Mouse (Mus musculus): ENCODE measurements around the gene Ell.
"Not testable (repeated sequence)": the region's sequence is repeated elsewhere in the genome, so short reads cannot be mapped to it uniquely, and the experiment has no call there.

The Ell gene

DNA sequence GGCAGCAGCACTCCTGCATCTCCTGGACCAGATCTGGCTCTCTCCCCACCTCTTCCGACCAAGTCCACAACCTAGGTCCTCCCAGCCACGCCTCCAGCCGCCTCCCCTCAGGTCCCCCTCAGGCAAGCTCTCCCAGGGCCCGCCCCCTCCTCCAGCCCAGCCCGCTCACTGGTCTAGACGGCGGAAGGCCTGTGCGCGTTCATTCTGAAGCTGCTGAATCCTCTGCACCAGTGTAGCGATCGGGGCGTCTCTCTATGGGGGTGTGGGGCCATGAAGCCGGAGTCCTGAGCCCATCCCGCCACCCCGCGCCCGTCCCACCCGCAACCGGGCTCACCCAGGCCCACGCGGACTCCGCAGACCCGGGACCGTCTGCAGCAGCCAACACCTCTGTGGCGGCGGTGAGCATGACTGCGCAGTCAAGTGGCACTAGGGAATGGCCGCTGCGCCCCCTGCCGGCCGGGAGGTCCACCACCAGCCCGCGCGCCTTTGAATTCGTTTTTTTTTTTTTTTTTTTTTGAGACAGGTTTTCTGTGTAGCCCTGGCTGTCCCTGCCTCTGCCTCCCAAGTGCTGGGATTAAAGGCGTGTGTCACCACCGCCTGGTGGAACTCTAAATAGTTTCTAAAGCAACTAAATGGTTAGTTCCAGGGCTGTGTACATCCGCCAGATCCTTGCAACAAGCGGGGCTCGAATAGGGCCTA, 32.8 kb upstream of the Ell start, which contains the start of gene Rex1bd:
TSS of gene Rex1bd (minus strand) at position 425 of the 699 bp plus-strand sequence.
- peak; percentile 98 for DNase-seq (ENCODE audit: extremely low spot score, low spot score)

DNA sequence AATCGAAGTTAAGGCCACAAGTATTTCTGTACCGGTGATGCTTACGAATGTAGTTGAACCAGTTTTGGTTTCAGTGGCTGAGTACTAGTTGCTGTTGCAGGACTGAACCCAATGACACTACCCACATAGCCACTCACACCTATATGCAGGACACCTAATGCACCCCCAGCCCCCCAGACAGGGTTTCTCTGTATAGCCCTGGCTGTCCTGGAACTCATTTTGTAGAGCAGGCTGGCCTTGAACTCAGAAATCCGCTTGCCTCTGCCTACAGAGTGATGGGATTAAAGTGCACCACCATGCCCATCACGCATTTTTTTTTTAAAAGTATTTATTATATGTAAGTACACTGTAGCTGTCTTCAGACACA, 32.2 kb upstream of the Ell start:
- DNase-seq (ENCODE audit: extremely low spot score, low spot score) = no peak

DNA sequence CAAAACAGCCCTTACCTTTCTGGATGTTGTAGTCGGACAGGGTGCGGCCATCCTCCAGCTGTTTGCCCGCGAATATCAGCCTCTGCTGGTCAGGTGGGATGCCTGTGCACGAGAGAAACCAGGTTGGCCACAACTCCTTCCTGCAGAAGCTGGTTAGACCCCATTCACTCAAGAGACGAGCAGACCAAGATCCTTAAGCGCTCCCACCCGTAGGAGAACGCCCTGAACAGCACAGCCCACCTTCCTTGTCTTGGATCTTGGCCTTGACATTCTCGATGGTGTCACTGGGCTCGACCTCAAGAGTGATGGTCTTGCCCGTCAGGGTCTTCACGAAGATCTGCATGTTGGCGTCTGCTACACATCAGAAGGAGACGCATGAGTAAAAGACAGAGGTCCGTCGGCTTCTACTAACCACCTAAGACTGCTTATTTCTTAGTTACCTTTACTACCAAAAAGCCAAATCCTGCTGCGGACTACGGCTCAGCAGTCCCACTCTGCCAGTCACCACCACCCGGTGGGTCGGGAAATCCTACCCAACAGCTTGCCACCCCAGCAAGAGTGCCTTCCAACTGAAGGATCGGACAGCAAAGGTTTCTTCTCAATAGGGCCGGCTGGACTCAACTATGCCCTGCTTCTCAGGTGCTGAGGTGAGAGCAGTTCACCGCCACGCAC, 29.8 kb upstream of the Ell start:
- DNase-seq (ENCODE audit: extremely low spot score, low spot score) = no peak

DNA sequence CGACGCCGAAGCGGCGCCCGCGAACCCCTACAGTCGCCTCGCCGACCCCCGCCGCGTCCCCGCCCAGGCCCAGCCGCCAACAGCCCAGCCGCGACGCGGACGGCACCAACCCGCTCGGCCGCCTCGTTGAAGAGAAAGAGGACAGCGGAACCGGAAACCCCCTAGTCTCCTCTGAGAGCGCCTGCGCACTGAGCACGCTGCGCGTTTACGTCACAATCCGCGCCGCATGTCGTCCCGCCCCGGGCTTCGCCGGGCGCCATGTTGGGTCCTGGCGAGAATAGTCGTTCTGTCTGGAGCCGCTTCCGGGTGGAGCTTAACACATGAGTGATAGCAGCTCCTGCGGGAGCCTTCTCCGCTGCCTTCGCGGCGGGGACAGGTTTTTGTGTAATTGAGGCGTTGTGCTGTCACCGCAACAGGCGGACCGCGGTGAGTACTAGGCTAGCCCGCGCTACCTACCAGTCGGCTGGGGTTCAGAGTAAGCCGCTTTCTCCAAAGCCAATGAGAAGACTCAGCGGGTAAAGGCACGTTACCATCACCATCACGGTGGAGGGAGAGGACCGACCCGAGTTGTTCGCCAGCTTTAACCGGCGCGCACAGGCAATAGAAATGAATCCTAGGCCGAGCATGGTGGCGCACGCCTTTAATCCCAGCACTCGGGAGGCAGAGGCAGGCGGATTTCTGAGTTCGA, 28.9 kb upstream of the Ell start, which contains the start of gene Uba52:
TSS of gene Uba52 (minus strand) at position 574 of the 688 bp plus-strand sequence.
- DNase-seq (ENCODE audit: extremely low spot score, low spot score) = peak; percentile 96

DNA sequence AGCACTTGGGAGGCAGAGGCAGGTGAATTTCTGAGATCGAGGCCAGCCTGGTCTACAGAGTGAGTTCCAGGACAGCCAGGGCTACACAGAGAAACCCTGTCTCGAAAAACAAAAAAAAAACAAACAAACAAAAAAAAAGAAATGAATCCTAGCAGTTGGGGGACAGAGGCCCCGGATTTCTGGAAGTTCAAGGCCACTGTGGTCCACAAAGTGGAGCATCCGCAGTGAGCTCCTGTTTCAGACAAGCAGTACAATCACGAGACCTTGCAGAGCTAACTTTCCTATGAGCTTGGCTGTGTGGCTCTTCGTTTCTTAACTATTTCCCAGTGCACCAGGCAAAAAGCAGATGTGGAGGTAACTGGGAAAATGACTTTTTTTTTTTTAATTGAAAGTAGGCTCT, 28.1 kb upstream of the Ell start:
- not testable (repeated sequence) for DNase-seq (ENCODE audit: extremely low spot score, low spot score)

DNA sequence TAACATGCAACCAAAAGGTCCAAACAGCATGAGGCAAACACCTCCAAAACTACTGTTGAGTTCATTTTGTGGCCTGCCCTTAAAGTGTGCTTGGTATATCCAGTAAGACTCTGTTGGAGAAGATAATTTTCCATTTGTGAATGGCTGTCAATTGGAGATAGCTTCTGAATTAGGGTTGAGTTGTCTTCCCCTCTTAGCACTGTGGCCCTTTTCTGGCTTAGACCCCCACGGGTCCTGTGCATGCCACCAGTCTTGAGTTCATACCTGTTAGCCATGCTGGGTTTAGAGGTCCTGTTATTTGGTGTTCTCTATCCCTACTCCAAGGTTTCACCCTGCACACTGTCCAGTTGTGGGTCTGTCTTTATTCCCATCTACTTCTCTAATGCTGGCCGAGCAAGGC, 27.5 kb upstream of the Ell start:
- no peak for DNase-seq (ENCODE audit: extremely low spot score, low spot score)

DNA sequence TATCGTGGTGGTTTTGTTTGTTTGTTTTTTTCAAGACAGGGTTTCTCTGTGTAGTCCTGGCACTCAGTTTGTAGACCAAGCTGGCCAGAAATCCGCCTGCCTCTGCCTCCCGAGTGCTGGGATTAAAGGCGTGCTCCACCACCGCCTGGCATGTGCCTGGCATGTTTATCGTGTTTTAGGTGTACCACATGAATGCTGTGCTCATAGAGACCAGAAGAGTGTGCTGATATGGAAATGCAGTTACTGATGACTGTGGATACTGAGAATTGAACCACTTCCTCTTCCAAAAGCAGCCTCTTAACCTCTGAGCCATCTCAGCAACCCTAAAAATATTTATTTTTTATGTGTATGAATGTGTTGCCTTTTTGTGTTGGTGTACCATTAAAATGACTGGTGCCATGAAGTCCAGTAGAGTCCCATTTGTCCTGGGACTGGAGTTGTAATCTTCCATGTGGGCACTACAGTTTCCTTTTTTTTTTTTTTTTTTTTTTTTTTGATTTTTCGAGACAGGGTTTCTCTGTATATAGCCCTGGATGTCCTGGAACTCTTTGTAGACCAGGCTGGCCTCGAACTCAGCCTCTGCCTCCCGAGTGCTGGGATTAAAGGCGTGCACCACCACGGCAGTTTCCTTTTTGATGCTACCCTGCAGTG, 26.9 kb upstream of the Ell start:
- DNase-seq (ENCODE audit: extremely low spot score, low spot score) = no peak

DNA sequence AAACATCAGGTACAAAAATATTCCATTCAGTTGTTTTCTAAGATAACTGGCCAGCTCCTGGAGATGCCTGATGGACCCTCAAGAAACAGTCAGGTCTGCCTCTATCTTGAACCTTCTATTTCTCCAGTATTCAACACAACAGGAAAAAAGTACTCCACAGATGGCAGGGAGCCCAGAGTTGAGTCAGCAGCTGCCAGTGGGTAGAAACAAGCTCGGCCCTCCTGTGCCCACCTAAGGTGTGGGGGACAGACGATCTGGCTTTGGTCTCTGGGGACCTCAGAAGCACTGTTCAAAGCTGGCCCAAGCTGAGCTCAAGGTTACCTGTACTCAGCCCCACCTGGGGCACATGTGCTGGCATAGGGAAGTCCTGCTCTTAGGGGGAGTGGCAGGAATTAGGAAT, 25.8 kb upstream of the Ell start:
- DNase-seq (ENCODE audit: extremely low spot score, low spot score) = no peak

DNA sequence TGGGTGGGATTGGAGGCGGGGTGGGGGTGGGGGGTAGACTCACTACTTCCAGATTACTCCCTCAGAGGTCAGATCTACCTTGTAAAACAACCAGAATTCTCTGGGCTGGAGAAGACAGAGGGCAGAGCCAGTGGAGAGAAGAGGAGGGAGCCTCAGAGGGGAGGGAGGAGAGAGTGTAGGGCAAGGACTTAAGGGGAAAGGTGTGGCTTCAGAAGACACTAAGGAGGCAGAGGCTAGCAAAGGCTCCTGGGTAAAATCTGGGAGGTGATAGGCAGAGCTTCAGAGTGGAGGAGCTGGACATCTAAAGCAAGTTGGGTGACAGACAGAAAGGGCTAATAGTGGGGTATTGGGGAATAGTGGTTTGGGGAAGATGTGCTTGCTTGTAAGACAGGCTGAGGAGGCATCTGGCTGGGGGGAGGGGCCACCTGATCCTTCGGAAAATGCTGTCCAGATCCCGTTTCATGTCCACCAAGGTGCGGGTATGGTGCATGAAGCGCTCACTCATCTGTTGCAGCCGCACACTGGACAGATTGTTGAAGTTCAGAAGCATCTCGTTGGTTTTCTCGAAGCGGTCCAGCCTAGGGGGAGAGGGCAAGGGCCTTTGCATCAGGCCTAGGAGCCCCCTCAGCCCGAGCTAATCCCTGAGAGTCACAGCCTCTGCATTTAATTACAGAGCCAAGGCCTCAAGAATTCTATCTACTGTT, 21.2 kb upstream of the Ell start:
- DNase-seq (ENCODE audit: extremely low spot score, low spot score) = no peak

DNA sequence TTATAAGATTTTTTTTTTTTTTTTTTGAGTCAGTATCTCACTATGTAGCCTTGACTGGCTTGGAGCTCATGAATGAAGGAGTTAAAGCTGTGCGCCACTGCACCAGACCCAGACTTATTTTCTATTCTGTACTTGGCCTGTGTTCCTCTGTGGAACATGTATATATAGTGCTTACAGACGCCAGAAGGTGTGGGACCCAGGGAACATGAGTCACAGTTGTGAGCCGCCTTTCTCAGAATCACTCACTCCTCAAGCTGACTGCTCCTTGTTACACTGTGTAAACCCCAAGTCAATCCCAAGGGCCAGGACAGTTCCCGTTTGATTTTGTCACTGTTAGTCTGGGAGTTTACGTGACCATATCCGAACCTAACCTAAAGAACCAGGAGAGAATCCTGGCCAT, 20.2 kb upstream of the Ell start:
- DNase-seq (ENCODE audit: extremely low spot score, low spot score) = no peak

DNA sequence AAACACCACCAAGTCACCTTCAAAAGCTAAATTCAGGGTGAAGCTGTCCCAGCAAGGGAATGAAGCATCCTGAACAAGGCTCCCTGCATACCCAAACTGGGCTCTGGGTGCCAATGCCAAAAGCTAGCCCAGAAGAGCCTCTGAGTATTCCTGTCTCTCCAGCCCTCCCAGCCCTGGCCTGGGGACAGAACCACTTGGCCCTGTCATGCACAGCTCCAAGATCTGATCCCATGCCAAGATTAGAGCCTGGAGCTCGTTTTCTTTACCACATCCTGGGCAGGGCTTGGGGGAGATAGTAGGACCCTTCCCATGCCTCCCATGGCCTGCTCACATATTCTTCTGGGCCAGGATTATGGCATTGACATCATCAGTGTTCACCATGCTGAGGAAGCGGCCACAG, 19.7 kb upstream of the Ell start:
- no peak for DNase-seq (ENCODE audit: extremely low spot score, low spot score)

DNA sequence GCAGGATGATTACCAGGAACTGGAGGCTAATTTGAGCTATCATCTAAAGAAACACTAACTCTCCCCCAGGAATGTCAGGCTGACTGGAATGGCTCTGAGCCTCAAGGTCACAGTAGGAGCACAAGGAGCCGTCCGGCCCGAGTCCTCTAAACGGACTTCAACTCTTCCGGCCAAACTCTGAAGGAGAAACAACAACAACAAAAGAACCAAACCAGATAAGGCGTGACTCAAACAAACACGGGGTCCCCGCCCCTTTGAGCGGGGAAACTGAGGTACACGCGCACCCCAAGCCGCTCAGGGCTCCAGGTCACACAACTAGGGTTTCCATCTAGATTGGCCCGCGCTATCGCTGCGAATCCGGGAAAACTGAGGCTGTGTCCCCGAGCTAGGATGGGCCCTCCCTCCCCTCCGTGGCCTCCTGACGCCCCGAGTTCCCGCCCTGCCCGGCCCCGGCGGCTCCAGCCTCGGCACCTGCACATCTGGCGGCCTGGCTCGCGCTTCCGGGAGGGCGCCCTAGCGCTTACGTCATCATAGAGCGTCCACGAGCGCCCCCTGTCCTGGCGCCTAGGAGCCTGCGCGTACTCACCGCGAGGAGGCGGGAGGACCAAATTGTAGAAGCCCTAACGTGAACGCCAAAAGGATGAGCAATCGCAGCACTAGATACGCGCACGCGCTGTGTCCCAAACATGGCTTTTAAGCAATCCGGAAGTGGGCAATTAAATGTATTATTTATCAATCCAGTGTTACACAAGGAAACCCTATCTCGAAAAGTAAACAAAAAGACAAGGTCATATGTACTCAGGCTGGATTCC, 16.5 kb upstream of the Ell start:
- DNase-seq (ENCODE audit: extremely low spot score, low spot score) = peak; percentile 94

DNA sequence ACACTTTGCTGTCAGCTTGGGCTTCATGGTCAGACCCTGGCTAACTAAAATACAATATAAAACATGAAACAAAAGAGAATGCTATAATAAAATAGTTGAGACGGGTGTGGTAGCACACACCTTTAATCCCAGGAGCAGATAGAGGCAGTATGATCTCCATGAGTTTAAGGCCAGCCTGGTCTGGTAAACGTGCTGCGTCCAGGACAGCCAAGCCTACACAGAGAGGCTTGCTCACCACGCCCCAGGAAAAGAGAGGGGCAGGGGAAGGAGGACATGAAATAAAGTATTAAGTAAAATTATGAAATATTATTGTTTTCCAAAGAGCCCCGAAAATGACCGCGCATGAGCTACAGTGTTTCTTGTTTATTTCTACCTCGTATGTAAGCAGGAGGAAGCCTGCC, 12.1 kb upstream of the Ell start:
- no peak for DNase-seq (ENCODE audit: extremely low spot score, low spot score)

DNA sequence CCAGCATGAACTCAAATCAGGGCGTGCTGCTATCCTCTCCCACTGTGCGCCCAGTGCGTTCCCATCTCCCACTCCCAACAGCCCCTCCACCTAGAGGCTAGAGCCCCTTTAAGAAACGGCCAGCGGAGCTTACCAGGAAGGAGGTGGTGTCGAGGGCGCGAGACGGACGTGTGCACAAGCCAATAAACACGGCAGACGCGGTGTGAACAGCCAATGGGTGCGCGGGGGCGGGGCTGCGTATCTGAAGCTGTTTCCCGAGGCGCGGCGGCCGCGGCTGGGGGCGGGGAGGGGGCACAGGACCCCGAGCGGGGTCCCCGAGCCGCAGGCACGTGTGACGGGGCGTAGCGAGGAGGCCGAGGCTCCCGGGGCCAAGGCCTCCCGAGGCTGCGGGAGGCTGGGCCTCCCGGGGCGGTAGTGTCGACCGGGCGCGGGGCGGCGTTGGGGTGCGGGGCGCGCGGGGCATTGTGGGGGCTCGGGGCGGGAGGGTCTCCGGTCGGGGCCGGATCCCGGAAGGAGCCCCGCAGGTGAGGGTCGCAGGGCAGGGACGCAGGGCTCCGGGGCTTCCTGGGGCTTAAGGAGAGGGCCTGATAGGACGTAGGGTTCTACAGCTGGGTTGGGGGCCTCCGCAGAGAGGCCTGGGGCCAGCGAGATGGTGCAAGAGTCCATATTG, 11.6 kb upstream of the Ell start, which contains the start of the genes Fkbp8 and Kxd1:
TSS of gene Fkbp8 (plus strand) at position 213 of the 670 bp plus-strand sequence.
TSS of gene Kxd1 (minus strand) at position 445 of the 670 bp plus-strand sequence.
- DNase-seq (ENCODE audit: extremely low spot score, low spot score) = peak; percentile 99

DNA sequence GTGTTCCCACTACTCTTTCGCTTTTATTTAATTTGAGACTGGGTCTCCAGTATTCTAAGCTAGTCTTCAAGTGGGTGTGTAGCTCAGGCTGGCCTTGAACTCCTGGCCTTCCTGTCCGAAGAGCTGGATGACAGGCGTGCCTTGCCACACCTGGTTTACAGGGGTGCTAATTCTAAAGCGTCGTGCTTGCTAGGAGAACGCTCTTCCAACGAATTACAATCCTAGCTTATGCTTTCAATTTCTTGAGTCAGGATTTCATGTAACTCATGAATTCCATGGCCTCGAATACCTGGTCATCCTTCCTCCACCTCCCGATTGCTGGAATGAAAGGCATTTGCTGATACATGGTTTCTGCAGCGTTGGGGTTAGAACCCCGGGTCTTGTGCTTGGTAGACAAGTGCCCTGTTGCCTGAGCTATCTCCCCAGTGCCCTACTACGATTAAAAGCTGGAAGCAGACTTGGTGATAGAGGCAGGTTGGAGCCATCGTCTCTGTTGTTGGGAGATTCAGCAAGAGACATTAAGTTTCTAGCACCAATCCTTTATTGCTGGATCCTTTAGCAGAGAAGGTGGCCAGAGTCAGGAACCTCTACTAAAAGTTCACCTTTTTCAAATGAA, 11.0 kb upstream of the Ell start:
- no peak for DNase-seq (ENCODE audit: extremely low spot score, low spot score)

DNA sequence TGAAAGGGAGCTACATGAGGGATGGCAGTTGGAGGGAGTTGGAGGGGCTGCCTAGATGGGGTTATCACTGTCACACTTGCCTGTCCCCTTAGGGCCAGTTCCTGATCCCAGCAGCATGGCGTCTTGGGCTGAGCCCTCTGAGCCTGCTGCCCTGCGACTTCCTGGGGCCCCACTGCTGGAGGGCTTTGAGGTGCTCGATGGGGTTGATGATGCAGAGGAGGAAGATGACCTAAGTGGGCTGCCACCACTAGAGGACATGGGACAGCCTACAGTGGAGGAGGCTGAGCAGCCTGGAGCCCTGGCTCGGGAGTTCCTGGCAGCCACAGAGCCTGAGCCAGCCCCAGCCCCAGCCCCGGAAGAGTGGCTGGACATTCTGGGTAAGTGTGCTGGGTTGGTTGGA, 10.0 kb upstream of the Ell start:
- no peak for DNase-seq (ENCODE audit: extremely low spot score, low spot score)

DNA sequence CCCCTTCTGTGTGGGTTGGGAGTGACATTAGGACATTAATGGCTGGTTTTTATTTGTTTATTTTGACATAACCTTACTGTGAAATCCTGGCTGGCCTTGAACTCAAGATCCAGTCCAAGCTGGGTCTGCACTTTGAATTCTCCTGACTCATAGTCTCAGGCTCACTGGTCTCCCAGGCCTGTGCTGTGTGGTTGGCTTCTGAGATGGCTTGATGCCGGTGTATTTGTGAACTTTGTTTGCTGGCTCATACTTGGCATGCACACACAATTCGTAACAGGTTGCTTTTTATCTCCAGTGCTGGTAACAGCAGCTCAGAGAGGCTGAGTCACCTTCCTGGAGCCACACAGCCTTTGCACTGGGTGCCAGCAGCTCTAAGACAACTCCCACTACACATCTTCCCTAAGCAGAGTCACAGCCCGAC, 9.5 kb upstream of the Ell start:
- DNase-seq (ENCODE audit: extremely low spot score, low spot score) = no peak

DNA sequence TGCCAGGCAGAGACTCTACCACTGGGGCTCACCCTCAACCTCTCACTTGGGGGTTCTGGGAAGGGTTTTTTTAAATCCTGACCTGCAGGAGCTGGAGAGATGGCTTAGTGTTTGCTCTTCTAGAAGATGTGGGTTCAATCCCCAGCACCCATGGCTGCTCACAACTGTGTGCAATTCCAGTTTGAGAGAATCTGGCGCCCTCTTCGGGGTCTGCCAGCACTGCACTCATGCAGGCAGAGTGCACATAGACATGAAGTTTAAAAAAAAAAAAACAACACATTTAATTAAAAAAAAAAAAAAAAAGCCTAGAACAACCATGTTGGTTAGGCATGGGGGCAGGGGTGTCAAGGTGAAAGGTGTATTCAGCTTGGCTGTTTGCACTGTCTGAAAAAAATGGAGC, 8.9 kb upstream of the Ell start:
- DNase-seq (ENCODE audit: extremely low spot score, low spot score) = no peak

DNA sequence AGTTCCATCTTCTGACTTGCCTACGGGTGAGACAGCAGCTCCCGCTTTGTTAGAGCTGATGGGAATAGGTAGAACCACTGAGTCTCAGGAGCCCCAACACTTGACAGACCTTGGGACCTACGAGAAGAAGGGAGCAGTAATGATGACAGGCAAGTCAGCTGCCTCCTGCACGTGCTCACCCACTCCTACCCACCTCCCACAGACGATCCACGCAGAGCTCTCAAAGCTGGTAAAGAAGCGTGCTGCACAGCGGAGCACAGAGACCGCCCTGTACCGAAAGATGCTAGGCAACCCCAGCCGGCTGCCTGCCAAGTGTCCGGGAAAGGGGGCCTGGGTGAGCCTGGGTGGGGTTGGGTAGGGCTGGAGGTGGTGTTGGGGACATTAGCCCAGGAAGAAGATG, 5.0 kb upstream of the Ell start:
- no peak for DNase-seq (ENCODE audit: extremely low spot score, low spot score)

Measured in neural tube, embryonic 10.5 days (tissue).